Mouse (Mus musculus) heart, postnatal 0 days (tissue): ENCODE measurements around the gene Sgms1. TPM values are rescaled to one million over a fixed set of nuclear protein-coding genes. Genes with fewer than 3 reads are reported as not detected.

Experiments
- ATAC-seq: fragments of 200-750 bp; cut with Nextera tagmentation; 2 replicates; pipeline ENCODE4 v1.8.0; 2017; ENCODE audit warnings: low read depth, moderate number of reproducible peaks, moderate library complexity; ENCODE audit not compliant: insufficient read depth
- DNase-seq: peaks from one replicate; pipeline ENCODE4 v3.0.0-alpha.2; 2016; ENCODE audit warnings: low spot score
- H3K27ac ChIP-seq: fragments of 300-500 bp; sonication (generic); 2 replicates; pipeline ENCODE4 v1.5.1; 2014; ENCODE audit warnings: low read depth, mild to moderate bottlenecking
- H3K27me3 ChIP-seq: fragments of 300-500 bp; sonication (generic); 2 replicates; pipeline ENCODE4 v1.6.1; 2014; ENCODE audit warnings: low read length, mixed read lengths; ENCODE audit not compliant: control insufficient read depth, insufficient read depth
- H3K36me3 ChIP-seq: fragments of 300-500 bp; sonication (generic); replicated peaks from 2 replicates; pipeline ENCODE4 v1.6.1; 2014; ENCODE audit warnings: low read length, mixed read lengths; ENCODE audit not compliant: control insufficient read depth, insufficient read depth
- H3K4me1 ChIP-seq: fragments of 300-500 bp; sonication (generic); 2 replicates; pipeline ENCODE4 v1.6.1; 2014; ENCODE audit warnings: antibody characterized with exemption; ENCODE audit not compliant: control insufficient read depth, insufficient read depth
- H3K4me2 ChIP-seq: fragments of 300-500 bp; sonication (generic); 2 replicates; pipeline ENCODE4 v1.6.1; 2014; ENCODE audit warnings: low read depth, mild to moderate bottlenecking, low read length, moderate library complexity
- H3K4me3 ChIP-seq: fragments of 300-500 bp; sonication (generic); 2 replicates; pipeline ENCODE4 v1.5.1; 2014; ENCODE audit warnings: low read depth, low read length
- H3K9ac ChIP-seq: fragments of 300-500 bp; sonication (generic); replicated peaks from 2 replicates; pipeline ENCODE4 v1.6.1; 2014; ENCODE audit warnings: low read depth, low read length, mixed read lengths
- H3K9me3 ChIP-seq: fragments of 300-500 bp; sonication (generic); replicated peaks from 2 replicates; pipeline ENCODE4 v1.6.1; 2016; ENCODE audit warnings: low read length; ENCODE audit not compliant: control insufficient read depth
- CTCF ChIP-seq: IDR thresholded peaks from 2 replicates; pipeline ENCODE4 v1.5.1; 2016; ENCODE audit warnings: antibody characterized with exemption, control low read depth, low read depth
- EP300 ChIP-seq: IDR thresholded peaks from 2 replicates; pipeline ENCODE4 v1.6.1; 2016; ENCODE audit warnings: antibody characterized with exemption, low read depth
- WGBS: fragments of 180-500 bp; shearing (Covaris S2); extraction: QIAGEN DNeasy Blood & Tissue Kit; methylation state at CpG from one replicate; pipeline ENCODE4 v1.1.7; 2014; 5-methylcytosine and 5-hydroxymethylcytosine counted together
- polyA plus RNA-seq: library from polyadenylated mRNA; unstranded; fragments of >200 nt; fragmentation: Nextera tagmentation; extraction: Ambion mirVana; gene quantifications from 2 replicates; pipeline ENCODE4 v1.2.1, GENCODE M21; 2015
- total RNA-seq: library from RNA; depleted of rRNA; stranded (reverse); fragments of >200 nt; gene quantifications from 2 replicates; pipeline ENCODE4 v1.2.3, GENCODE M21; 2014; ENCODE audit warnings: low replicate concordance

The Sgms1 gene
- total and polyA plus RNA-seq, 2 experiments from 2014 or later: 29.4 to 52.0 TPM

GRCm38 (mm10) chr19:32104217-32104616, 285.3 kb downstream of the Sgms1 start:
- Histone ChIP-seq H3K27me3 (no peaks in the 10 kb centered on the region), H3K36me3 (no peaks in the 10 kb centered on the region), H3K9me3 (no peaks in the 10 kb centered on the region), H3K27ac (no peak overlapping the region), H3K9ac (no peak overlapping the region), H3K4me1 (peaks cover 14% of the 10 kb centered on the region; the same call in 1 of the 2 replicates), H3K4me2 (no peak overlapping the region), H3K4me3 (no peak overlapping the region)
- 89% methylated on average over 4 of the region's 4 CpGs for whole genome bisulfite sequencing
- ATAC-seq (no peak), DNase-seq (no peak)
- TF ChIP-seq CTCF (no peak), EP300 (no peak)

- Histone ChIP-seq H3K4me2 (peak overlapping the region; percentile 37), H3K4me1 (peaks cover 14% of the 10 kb centered on the region; the same call in 1 of the 2 replicates), H3K9me3 (no peaks in the 10 kb centered on the region), H3K27ac (no peak overlapping the region), H3K4me3 (peak overlapping the region; percentile 16; the same call in 1 of the 2 replicates), H3K9ac (no peak overlapping the region), H3K27me3 (no peaks in the 10 kb centered on the region), H3K36me3 (no peaks in the 10 kb centered on the region)
- TF ChIP-seq CTCF (no peak), EP300 (no peak)
- ATAC-seq (no peak), DNase-seq (no peak)
- WGBS: 21% methylated on average over 9 of the region's 9 CpGs
These were observed 286.6 kb downstream of the Sgms1 start for GRCm38 (mm10) chr19:32102976-32103300.

- no peak for DNase-seq
- no peaks in the 10 kb centered on the region for H3K36me3 ChIP-seq
- ATAC-seq: no peak
- TF ChIP-seq EP300 (no peak), CTCF (no peak)
- 31% methylated on average over 18 of the region's 18 CpGs for WGBS
- H3K9me3 ChIP-seq: no peaks in the 10 kb centered on the region
- H3K27ac ChIP-seq: no peak overlapping the region
- peaks cover 14% of the 10 kb centered on the region; the same call in 1 of the 2 replicates for H3K4me1 ChIP-seq
- H3K9ac ChIP-seq: no peak overlapping the region
- peak overlapping the region; percentile 37 for H3K4me2 ChIP-seq
- H3K27me3 ChIP-seq: no peaks in the 10 kb centered on the region
- peak overlapping the region; percentile 16; the same call in 1 of the 2 replicates for H3K4me3 ChIP-seq
These were observed 287.1 kb downstream of the Sgms1 start for GRCm38 (mm10) chr19:32102294-32102975.

DNA sequence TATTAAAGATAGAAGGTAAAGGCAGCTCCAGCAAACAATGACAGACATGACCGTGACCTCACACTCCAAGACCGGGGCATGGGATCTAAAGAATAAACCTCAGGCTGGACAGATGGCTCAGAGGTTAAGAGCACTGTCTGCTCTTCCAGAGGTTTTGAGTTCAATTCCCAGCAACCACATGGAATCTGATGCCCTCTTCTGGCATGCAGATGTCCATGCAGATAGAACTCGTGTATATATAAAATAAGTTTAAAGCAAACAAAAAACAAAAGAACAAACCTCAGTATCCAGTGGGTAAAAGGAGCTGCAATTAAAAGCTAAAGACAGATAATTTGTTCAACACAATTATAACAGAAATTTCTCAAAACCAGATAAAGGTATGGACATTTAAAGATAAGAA, 290.9 kb downstream of the Sgms1 start:
- DNase-seq: no peak
- H3K27me3 ChIP-seq: no peaks in the 10 kb centered on the region
- no peak overlapping the region for H3K4me3 ChIP-seq
- peaks cover 8% of the 10 kb centered on the region; the same call in 1 of the 2 replicates for H3K4me1 ChIP-seq
- no peak overlapping the region for H3K27ac ChIP-seq
- no peak overlapping the region for H3K4me2 ChIP-seq
- TF ChIP-seq CTCF (no peak), EP300 (no peak)
- 89% methylated on average over 3 of the region's 3 CpGs for WGBS
- H3K9ac ChIP-seq: no peak overlapping the region
- no peaks in the 10 kb centered on the region for H3K36me3 ChIP-seq
- no peaks in the 10 kb centered on the region for H3K9me3 ChIP-seq
- ATAC-seq: no peak

DNA sequence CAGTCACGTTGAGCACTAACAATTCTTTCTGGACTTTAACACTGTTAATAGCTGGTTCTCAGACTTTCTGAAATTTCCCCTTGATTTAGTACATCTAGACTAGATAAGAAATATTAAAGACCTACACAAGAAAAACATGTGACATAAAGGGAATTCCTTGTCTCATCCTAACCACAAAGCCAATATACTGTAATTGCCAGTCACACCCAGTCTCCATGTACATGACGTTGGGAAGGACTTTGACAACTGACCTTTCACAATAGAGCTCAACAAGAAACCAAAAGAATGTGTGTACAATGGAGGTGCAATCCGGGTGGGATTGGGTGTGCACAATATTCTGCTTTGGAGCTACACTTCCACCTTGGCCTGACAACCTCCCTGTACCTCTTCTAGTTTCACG, 297.2 kb downstream of the Sgms1 start:
- no peaks in the 10 kb centered on the region for H3K27me3 ChIP-seq
- ATAC-seq: no peak
- H3K4me3 ChIP-seq: no peak overlapping the region
- WGBS: 90% methylated on average over 4 of the region's 4 CpGs
- no peak for DNase-seq
- no peaks in the 10 kb centered on the region for H3K36me3 ChIP-seq
- H3K4me2 ChIP-seq: no peak overlapping the region
- no peaks in the 10 kb centered on the region for H3K9me3 ChIP-seq
- no peak overlapping the region for H3K27ac ChIP-seq
- TF ChIP-seq CTCF: no peak
- no peak for TF ChIP-seq EP300
- H3K9ac ChIP-seq: no peak overlapping the region
- H3K4me1 ChIP-seq: no peaks in the 10 kb centered on the region

DNA sequence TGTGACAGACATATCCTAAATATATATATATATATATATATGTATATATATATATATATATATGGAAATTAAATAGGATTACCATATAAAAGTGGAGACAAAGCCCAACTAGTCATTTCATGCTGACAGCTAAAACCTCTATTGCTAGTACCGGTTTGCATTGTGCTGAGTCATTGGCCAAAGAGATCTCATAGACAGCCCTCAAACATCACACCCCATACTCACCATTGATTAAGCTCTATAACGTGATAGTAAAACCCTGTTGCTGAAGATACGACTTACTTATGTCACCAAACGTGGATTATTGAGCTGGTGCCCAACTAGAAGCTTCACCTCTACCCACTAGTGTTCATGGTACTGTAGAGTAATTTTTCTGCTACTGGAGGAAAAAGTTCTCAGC, 298.7 kb downstream of the Sgms1 start:
- ATAC-seq: no peak
- 92% methylated on average over 4 of the region's 4 CpGs for WGBS

More for the DNA sequence above, 298.7 kb downstream of the Sgms1 start:
- Histone ChIP-seq H3K27me3 (no peaks in the 10 kb centered on the region), H3K4me3 (no peak overlapping the region), H3K4me2 (no peak overlapping the region), H3K9ac (no peak overlapping the region), H3K4me1 (no peaks in the 10 kb centered on the region), H3K36me3 (no peaks in the 10 kb centered on the region), H3K9me3 (no peaks in the 10 kb centered on the region), H3K27ac (no peak overlapping the region)
- DNase-seq: no peak
- no peak for TF ChIP-seq CTCF
- TF ChIP-seq EP300: no peak
